Mouse (Mus musculus) layer of hippocampus, adult 8-10 months (tissue): ENCODE measurements at regions not wholly inside any gene's neighbourhood (a gene's known extent, or its start where the extent isn't known, plus 50 kb on each side); places are given as distances from the start of the nearest gene placed in this dataset.

Experiments used
- DNase-seq, 2 experiments: peaks; one replicate each; pipeline ENCODE4 v3.0.0; 2022; ENCODE audit warnings: low spot score in 2 of 2

DNA sequence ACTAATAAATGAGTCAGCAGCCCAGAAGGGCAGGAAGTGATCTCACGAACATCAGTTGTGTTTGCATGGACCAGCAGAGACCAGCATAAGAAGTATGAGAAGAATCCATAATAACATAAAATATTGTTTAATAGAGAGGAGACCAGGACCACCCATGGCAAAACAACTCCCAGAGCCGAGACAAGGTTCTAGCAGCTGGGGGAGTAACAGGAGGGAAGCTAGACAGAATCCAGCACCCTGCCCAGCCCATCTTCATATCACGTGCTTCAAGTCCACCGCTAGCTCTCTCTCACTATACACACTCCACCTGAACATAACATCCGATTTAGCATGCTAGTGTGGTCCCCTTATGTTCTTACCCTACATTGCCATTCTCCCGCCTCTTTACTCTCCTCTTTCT lies 77.1 kb upstream of the Sall1 start:
- DNase-seq = no peak

- DNase-seq = no peak
Observed at GRCm38 (mm10) chr8:89107895-89108660, 64.1 kb upstream of the Sall1 start.

GRCm38 (mm10) chr8:89106346-89106745 lies 62.4 kb upstream of the Sall1 start:
- no peak for DNase-seq

GRCm38 (mm10) chr8:89097396-89097795 lies 53.4 kb upstream of the Sall1 start:
- no peak for DNase-seq
